Mouse (Mus musculus) spleen, postnatal 10 days (tissue): ENCODE results near the gene Coro7.
"Not testable (repeated sequence)": the region's sequence is repeated elsewhere in the genome, so short reads cannot be mapped to it uniquely, and the experiment has no call there.

ENCODE experiments used
- DNase-seq, 2 experiments: peaks; one replicate each; pipeline ENCODE4 v3.0.0; 2021 to 2022; ENCODE audit warnings: low spot score in 2 of 2

Coro7 gene

GRCm38 (mm10) chr16:4596141-4596728 lies 83.3 kb downstream of the Coro7 start:
- DNase-seq, result no peak

DNA sequence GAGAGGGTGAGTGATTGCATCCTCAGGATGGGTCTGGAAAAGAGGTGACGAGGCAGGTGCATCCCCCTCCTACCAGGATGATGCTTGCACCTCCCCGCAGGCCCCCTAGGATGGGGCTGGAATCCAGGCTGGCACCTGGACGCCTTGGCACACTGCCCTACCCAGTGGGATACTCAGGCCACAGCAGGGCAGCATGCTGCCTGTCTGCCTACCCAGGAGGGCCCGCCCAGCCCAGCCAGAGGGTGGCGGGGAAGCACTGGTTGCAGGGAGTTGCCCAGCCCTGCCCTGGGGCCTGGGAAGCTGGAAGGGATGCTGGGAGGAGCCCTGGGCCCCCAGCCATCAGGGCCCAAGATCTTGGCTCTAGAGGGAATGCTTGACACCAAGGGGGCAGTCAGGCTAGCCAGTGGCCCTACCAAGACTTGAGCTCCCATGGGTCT lies 84.0 kb downstream of the Coro7 start:
- DNase-seq, result peak in 1 of 2 experiments; percentile 26

DNA sequence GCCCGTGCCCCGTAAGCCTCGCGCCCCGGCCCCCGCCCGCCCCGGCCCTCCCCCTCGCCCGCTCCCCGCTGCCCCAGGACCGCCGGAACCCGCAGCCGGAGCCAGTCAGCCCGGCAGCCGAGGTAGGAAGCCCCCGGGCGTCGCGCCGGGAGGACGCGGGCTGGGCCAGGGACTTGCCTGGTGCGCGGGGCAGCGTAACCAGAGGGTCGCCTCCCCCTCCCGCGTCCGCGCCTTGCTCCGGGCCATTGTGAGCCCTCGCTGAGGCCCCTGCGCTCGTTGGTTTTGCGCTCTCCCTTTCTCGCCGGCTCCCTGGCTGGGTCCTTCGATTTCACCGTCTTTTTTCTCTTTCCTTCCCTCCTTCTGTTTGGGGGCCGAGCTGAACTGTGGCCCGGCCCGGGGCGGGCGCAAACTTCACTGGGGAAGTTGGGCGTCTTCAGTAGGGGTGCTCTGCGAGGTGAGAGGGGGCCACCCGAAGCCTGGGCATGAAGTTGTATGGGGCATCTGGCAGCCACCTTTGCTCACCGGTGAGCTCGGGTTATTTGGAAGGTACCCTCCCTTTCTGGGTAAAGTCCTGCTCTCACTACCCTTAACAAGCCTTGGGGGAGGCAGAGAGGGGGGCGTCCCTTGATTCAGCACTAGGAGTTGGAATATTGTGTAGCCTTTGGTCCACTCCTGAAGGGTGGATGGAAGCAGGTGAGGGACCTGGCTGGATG lies 84.6 kb downstream of the Coro7 start:
- DNase-seq, result peak in 1 of 2 experiments; percentile 29

GRCm38 (mm10) chr16:4593971-4594813 lies 85.4 kb downstream of the Coro7 start, which contains the start of gene Glis2:
Glis2 (plus strand) TSS chr16:4594713.
- DNase-seq, result no peak

GRCm38 (mm10) chr16:4592909-4593875 lies 86.4 kb downstream of the Coro7 start:
- DNase-seq, result peak in 1 of 2 experiments; percentile 65

GRCm38 (mm10) chr16:4590236-4590635 lies 89.3 kb downstream of the Coro7 start:
- no peak for DNase-seq

DNA sequence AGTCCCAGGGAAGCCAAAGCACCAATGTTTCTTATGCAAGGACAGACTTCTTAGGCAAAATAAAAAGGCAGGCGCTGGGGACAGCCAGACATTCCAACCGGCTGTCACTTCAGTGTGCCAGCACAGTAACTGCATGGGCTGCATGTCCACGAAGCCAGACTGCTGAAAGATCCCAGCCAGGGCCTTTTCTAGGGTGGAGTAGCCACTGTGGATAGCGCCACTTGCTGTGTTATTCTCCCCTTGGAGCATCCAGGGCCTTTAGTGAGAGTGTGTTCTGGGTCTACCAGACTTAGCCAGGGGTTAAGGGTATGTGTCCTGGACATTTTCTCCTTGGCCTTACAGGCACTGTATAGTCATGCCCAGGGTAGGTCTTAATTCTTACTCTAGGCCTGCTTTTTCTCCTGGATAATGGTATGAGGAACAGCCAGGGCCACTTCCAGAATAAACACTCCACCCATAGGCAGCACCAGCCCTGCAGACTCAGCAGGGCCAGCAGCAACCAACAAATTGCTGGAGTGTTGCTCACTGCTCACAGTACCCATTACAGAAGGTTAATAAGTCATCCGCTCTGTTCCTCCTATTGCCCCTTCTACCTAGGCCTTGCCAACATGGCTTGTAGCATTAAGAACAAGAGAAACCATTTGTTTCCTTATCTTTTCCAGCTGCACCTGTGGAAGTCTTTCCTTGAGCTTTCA lies 91.9 kb downstream of the Coro7 start:
- no peak for DNase-seq

DNA sequence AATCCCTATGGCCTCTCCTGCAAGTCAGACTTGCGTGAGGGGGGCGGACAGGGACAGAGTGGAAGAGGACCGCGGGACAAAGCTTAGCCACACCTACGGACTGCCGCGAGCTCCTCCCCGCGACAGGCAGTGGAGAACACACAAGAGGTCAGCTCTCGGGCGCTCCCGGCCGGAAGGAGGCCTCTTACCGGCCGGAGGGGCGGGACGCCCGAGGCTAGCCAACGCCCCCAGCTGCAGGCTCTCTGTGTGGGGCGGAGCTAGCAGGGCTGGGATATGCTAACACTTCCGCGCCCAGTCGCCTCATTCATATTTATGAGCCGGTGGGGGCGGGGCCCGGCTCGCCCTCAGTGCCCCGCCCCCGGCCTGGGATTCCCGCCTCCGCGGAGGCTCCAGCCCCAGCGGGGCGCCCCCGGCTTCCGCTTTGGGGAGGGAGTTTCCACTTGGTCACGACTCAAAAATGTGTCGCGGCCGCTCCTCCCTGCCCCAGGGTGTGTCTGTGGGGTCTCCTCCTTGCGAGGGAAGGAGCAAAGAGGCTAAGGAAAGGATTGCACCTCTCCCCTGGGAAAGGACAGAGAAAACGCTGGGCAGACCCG lies 93.0 kb downstream of the Coro7 start:
- DNase-seq, result peak; percentile 88 to 96

DNA sequence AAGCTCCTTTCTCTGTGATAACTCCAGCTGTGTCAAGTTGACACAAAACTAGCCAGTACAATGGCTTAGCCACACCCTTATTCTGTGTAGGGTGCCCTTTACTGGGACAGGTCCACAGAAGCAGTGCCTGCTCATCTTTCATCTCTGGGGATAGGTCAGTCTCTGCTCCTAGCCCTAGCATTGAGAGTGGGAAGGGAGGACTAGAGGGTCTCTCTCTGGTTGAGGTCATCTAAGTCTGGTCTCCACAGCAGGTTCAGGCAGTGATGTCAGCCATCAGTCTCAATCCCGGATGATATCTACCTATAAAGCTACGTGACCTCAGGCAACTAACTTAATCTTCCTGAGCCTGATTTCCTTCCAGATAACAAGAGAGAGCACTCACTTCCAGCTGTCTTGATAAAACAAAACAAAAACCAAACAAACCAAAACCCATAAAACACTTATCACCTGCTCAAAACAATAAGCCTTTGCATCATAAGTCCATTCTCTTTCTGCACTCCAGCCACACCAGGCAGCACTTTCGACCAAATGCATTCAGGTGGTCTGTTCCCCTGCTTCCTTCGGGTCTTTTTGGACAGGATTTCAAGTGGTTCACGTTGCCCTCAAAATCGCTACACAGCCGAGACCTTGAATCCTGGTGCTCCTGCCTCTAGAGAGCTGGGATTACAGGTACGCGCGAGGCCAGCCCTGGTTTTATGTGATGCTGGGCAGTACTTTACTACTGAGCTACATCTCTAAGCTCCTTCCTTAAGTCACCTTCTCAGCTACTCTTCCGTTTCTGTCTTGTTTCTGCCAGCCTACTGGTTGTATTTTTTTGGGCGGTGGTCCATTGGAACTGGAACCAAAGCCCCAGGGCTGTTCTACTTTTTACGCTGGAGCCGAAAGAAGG lies 93.7 kb downstream of the Coro7 start:
- DNase-seq, result no peak

DNA sequence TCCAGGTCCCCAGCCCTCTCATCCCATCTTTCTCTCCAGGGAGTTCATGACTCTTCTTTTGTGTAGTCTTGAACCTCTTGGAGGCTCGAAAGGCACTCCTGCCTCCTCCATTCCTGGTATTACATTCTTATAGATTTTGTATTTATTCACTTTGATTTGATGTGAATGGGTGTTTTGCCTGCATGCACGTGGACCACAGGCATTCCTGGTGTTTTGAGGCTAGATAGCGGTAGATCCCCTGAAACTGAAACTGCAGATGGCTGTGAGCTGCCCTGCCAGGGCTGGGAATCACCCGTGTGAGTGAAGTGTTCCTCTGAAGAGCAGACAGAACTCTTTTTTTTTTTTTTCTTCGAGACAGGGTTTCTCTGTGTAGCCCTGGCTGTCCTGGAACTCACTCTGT lies 95.1 kb downstream of the Coro7 start:
- DNase-seq, result no peak

GRCm38 (mm10) chr16:4583807-4584206 lies 95.8 kb downstream of the Coro7 start:
- no peak for DNase-seq

DNA sequence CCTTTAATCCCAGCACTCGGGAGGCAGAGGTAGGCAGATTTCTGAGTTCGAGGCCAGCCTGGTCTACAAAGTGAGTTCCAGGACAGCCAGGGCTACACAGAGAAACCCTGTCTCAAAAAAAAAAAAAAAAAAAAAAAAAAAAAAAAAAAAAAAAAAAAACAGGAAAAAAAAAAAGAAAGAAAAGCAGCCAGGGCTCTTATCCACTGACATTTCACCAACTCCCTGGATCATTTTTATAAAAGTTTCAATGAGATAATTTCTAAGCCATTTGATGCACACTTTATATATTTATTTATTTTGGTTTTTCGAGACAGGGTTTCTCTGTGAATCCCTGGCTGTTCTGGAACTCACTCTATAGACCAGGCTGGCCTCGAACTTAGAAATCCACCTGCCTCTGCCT lies 98.4 kb downstream of the Coro7 start:
- not testable (repeated sequence) for DNase-seq

DNA sequence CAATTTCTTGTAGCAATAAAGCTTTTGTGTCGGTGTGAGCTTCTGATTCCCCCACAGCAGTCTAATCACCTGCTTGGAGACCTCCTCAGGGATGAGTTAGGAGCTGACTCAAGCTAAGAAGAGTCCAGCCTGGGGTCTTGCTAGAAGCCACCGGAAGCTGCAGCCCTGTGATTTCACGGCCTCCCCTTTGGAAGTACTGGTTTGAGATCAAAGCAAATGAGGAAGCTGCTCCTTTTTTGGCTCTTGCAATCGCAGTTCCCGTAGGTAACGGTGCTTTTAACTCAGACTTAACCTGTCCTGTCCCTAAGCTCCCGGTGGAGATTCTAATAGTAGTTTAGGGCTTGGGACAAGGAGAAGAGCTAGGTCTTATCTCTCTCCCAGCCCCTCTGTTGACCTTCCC lies 100.9 kb downstream of the Coro7 start:
- no peak for DNase-seq

DNA sequence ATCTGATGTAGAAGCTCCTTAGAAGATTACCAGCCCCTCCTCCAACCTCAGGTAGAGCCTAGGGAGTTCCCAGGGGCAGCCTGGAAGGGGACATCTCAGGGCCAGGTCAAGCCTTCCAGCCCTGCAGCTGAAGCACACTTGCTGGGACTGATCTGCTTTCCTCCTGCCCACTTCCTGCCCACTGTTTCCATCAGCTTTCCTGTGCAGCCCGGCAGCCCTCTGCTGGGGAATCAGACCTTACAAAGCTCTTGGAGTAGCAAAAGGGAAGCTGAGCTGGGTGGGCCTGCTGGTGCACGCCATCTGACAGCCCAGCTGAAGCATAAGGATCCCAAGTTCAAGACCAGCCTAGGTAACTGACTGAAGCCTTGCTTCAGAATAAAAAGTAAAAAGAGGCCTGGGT lies 102.7 kb downstream of the Coro7 start:
- DNase-seq, result no peak
